Mouse (Mus musculus) thymus, postnatal 14 days (tissue): ENCODE data around the gene Smad6.

ENCODE experiments used
- DNase-seq: peaks from one replicate; pipeline ENCODE4 v3.0.0; 2021

The Smad6 gene

GRCm38 (mm10) chr9:64021853-64022561, at the start of gene Smad6:
Smad6 (minus strand) TSS chr9:64022059.
- peak; percentile 75 for DNase-seq

- no peak for DNase-seq
Observed at GRCm38 (mm10) chr9:64070674-64071073, 48.8 kb upstream of the Smad6 start.

DNA sequence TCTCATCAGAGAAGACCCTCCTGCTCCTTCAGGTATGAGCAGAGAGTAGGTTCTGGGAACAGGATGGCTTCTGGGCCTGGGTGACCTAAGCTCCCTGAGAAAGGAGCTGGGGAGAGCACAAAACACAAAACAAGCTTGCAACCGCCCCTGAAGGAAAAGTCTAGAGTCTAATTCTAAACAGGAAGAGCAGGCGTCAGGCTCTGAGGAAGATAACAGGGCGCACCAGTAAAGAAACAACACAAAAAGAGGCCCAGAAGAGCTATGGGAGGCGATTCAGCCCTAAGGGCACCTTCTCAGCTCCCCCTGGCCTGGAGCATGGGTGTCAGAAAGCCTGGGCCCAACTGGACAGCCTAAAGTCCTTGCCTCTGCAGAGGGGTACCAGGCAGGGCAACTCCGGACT, 47.3 kb upstream of the Smad6 start:
- no peak for DNase-seq

DNA sequence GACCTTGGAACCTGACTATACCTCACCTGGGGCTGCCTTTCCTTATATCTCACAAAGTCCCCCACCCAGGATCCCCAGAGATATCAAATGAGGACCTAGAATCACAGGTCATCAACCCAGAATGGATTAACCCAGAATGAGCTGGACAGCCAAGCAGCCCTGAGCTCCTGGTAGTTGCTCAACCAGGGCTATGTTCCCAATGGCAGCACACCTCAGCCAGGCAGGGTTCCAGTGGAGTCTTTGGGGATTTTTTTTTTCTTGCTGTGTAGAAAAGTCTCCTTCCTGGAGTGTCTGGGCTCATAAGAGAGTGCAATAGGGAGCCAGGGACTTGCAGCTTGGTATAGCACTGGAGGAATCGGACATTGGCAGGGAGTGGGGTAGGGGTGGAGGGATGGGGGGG, 46.7 kb upstream of the Smad6 start:
- no peak for DNase-seq

DNA sequence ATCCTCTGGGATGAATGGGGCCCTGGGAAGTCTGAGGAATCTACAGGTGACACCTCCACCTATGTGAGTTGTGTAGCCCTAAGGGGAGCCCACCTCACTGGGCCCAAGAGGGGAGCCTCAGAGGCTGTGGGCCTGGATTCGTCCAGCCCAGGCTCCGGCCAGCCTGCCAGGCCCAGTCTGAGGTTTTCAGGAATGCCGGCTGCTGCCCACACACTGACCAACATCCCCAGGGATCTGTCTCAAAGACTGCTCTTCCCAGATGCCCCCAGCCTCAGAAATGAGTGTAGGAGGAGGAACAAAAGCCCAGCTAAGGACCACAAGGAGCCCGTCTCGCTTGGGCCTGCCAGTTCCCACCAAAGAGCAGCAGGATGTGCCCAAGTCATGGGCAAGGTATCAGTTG, 45.9 kb upstream of the Smad6 start:
- no peak for DNase-seq

DNA sequence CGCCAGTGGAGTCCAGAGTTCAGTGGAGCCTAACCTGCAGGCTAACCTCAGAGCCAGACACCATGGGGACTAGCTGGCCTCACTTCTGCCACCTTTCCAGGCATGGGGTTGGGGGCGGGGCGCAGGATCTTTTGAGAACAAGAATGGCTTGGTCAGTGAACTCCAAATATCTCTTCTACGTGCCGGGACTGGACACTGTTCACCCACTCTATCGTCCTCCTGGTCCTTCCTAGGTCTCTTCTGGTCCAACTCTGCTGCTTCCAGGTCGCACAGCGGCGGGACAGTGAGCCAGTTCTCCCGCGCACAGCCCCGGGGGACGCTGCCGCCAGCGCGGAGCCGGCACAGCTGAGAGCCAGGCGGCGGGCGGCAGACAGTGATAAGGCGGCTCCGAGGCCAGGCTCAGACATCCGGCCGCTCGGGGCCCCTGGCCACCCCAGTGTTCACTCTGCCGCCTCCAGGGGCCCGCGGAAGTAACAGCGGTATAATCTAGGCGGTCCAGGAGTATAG, 38.2 kb upstream of the Smad6 start:
- DNase-seq: peak; percentile 32

DNA sequence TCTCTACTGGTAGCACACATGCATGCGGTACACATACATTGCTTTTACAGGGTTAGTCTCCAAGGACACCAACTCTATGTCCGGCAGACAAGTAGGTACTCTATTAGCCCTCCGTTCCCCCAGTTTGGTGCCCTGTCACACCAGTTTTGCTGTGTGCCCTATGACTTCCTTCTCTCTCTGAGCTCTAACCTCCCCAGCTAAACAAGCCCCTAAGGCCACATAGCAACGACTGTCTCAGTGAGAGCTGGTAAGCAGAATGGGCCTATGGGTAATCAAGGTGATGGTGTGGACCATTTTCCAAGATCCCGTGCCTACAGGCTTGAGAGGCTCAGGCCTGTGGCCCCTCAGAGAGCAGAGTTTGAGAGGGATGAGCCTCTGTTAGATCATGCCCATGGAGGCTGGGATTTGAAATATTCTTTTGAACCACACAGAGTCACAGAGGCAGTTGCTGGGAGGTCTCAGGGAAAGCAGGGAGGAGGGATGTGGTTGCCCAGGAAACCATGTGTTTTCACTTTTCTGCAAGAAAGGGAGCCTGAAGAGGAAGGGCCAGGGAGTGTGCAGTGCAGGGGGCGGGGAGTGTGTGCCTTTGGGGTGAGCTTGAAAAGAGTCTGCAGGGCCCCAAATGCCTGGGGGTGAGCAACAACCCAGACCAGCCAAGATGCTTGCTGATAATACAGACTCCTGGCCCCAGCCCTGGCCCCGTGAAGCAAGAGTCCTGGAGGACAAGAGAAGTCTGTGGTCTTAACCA, 36.2 kb upstream of the Smad6 start:
- DNase-seq: no peak

GRCm38 (mm10) chr9:64055162-64055561, 33.3 kb upstream of the Smad6 start:
- no peak for DNase-seq

DNA sequence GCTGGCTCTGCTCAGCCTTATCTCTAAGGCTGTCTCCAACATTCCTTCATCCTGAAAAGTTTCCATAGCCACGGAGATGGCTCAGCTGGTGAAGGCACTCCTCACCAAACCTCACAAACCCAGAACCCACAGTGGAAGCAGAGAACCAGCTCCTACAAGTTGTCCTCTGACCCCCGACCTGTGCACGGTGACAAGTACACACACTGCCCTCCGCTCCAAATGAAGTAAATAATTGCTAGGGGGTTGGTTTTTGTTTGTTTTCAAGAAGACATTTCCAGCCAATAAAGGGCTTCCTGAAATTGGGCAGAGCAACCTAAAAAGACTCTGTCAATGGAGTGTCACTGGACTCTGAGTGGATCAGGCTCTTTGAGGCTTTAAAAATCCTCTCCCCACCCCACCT, 31.9 kb upstream of the Smad6 start:
- no peak for DNase-seq

DNA sequence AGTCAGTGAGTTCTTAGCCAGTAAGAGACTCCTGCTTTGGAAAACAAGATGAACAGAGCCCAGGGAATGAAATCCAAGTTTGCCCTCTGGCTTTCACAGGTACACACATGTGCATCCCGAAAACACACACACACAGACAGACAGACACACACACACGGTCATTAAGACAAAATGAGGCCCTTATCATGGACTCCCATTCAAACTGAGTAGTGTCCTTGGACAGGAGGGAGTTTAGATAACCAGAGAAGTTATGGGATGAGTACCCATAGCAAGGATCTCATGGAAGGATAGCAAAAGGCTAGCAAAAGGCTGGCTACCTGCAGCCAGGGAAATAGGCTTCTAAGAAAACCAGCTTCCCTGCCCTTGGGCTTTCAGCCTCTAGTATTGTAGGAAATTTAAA, 29.4 kb upstream of the Smad6 start:
- no peak for DNase-seq

DNA sequence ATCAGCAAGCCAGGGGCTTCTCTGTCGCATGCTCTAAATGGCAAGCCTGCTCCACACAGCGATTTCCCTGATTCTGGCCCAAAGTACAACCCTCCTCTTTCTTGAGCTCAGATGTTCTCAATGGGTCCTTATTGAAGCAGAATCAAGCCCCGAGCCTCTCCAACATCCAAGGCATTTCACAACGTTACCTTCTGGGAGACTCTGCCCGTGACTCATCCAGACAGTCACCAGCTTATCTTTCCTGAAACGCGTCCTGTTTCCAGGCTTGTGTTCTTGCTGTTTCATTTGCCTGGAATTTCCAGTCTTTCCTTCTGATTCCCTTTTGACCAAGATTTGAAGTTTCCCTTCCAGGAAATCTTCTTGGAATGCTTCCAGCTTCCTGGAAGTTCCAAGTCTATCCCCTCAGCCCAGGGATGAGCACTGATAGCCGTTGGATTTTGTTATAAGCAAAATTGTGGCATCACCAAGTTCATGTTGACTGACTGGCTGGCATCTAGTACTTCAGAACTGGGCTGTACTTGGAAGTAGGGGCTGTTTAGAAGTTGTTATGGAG, 28.7 kb upstream of the Smad6 start:
- no peak for DNase-seq

GRCm38 (mm10) chr9:64049471-64050380, 27.9 kb upstream of the Smad6 start:
- DNase-seq: peak; percentile 81

DNA sequence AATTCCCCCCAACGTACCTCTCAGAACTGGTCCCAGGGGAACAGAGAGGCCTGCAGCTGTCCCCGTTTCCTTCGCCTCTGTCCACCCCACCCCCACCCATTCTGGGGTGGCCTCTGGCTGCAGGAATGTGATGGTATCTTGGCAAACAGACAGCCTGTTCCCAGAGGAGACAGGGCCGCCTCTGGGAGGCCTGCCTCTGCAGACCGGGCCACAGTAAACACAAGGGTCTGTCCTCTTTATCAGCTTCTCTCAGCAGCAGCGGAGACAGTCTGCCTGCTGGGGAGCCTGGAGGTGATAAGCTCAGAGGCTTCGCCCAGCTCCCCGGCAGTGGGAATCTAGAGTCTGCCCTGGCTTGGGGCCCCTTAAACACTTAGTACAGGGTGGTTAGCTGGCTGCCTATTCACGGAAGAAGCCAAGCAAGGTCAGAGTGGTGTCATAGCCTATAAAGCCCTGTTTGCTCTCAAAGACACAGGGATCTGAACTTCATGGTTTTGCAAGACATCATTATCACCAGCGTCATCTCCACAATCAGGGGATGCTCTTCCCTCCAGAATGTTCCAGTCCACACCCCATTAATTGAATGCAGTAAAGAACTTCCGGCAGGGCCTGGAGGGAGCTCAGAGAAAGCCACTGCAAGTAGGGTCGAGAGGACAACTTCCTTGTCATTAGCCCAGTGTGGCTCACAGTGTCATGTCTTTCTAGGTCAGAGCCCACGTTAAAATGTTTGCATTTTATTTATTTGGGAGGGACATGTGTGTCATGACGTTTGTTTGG, 23.4 kb upstream of the Smad6 start:
- no peak for DNase-seq

DNA sequence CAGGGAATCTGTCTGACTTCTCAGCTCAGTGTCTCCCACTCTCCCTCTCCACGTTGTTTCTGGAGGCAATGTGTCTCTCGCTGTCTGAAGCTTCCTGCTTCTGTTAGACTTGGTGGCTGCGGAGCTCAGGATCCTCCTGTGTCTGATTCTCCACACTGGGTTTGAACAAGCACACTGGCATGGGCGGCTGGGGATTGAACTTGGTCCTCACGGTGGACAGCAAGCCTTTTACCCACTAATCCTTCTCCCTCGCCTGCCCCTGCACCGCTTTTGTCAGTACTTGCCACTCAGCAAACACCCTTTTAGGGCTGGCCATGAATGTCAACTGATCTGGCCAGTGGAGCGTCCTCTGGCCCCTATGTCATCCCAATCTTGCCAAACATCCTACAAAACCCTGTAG, 22.5 kb upstream of the Smad6 start:
- no peak for DNase-seq

- DNase-seq: no peak
Observed at GRCm38 (mm10) chr9:64042911-64043310, 21.1 kb upstream of the Smad6 start.

DNA sequence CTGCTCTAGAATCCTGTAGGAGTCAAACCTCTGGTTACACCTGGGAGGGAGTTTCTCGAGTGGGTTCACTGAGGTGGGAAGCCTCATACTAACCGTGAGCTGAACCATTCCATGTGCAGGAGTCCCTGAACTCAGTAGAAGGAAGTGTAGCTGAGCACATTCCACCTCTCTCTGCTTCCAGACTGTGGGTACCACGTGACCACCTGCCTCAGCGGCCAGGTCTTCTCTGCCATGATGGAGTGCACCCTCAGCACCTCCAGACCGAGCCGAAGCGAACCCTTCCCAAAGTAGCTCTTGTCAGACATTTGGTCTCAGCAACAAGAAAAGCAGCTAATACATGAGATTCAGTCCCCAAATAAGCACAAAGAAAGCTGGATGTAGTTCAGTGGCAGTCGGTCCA, 20.4 kb upstream of the Smad6 start:
- DNase-seq: no peak

DNA sequence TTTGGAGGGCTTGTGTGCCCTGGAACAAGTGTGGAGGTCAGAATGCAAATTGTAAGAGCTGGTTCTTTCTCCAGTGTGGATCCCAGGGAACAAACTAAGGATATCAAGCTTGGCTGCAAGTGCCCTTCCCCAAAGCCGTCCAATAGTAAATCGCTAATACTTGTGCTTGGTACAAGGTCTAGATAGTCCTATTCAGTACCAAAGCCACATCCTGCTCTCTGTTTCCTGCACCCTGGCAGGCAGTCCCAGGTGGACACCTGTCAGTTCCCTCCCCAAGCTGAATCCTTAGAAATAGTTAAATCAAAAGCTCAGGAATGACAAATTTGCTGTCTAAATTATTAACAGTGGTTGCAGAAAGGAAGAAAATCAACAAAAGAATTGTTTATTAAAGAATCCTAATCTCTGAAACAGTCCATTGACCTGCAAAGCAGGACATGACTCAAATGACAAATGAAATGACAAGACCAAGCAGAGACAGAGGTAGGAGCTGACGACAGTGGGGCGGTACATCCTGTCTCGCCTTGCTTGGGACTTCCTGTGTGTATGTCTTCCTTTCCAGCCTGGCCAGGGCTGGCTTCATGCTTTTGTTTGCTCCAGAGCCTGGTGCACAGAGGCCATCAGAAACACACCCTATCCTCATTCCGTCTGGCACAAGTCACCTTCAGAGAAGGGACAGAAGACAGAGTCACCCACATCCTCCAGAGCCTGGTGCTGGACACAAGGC, 8.2 kb upstream of the Smad6 start:
- DNase-seq: peak; percentile 43

DNA sequence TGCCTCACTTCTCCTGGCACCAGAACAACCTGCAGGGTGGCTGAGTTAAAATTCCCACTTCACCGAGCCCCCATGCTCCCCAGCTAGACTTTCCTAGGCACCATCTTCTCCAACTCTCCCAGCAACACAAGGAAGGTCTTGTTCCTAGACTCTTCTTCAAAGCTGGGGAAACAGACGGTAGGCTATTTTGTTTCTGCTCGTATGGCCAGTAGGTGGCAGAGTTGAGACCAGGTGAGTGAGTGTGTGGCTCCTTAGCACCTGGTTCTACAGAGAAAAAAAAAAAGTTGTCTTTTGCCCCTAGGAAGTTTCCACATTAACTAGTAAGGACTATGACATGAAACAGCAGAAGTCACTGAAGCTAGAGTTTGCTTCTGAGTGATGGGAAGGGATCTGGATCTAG, 3.7 kb upstream of the Smad6 start:
- peak; percentile 70 for DNase-seq

DNA sequence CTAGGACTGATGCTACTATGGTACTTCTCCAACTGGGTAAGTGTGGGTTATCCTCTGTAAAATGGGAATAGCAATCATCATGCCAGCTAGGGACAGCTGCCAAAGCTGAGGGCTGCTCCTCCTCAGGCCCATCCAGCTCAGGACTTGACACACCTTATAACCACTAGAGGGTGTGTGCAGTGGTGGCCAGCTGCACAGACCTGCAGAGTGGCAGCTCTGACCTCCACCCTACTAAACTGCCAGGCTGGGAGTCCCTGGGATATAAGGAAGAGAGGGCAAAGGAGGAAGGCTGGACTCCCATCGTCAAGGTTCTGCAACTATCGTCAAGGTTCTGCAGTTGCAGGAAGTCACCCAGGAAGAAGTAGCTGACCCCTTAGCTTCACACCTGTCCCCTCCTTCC, 3.1 kb upstream of the Smad6 start:
- no peak for DNase-seq

DNA sequence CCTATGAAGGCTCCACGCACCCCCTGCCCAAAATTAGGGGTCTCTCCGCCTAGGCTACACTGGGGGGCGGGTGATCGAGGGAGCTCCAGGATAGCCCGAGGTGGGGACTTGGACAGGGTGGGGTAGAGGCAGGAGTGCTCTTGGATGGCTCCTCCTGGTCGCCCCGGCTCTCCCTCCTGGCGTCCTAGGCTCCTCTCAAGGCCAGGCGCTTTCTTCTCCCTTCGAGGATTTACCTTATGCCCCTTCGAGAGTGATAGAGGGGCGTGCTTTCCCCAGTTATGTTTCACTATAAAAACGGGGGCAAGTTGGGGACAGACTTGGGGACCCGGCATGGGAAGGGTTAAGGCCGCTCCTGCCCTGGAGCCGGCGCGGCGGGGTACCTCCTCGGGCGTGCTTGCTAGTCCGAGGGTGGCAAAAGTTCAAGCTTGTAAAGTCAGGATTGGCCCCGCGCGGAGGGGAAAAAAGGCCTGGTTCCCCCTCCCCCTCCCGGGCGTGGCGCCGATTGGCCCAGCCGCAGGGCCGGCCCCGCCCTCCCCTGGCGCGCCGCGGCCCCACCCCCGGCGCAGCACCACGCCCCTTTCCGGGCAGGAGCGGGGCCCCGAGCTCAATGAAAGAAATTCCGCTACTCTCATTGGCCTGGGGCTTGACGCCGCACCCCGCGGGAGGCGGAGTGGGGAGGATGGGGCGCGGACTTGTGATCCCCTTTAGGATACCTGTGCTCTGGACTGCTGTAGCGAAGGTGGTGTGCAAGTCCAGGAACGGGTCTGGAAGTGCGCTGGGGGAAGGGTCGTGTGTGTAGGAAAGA, 905 bp upstream of the Smad6 start:
- DNase-seq: peak; percentile 97
